Mouse (Mus musculus): Measurements from ENCODE around the gene Xpc. TPM values are rescaled to one million over a fixed set of nuclear protein-coding genes. Genes with fewer than 3 reads are reported as not detected.
"Not testable (repeated sequence)": the region's sequence is repeated elsewhere in the genome, so short reads cannot be mapped to it uniquely, and the experiment has no call there.

Gene Xpc
- polyA plus RNA-seq, 1 experiment from 2014 or later, result 20.6 TPM

- 95% methylated on average over 15 of the region's 15 CpGs for WGBS
- Histone ChIP-seq H3K36me3 (replicated peaks) (peaks cover 74% of the 10 kb centered on the region; the same call in 1 of the 2 replicates), H3K4me1 (no peaks in the 10 kb centered on the region), H3K27ac (no peak overlapping the region), H3K4me2 (no peak overlapping the region), H3K4me3 (no peak overlapping the region), H3K27me3 (replicated peaks) (no peaks in the 10 kb centered on the region), H3K9me3 (no peaks in the 10 kb centered on the region), H3K9ac (no peak overlapping the region)
- ATAC-seq (replicated peaks), result no peak
These were observed 28.8 kb downstream of the Xpc start for GRCm38 (mm10) chr6:91486736-91487453.

DNA sequence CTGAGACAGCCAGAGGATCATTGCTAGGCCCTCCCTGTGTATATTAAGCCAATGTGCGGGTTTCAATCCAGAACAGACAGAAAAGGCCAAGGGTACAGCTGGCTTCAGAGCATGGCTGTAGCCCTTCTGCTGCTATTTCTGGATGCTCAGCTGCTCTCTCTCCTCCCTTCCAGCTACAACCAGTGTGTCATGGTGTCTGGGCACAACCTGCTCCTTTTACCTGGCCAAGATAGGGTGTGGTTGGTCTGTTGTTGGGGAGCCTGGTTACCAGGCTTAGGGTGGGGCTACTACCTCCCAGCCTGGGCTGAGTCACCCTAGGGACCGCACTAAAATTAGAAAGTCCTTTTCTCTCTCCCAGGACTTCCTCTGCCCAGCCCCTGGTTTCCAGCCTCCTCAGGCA lies 32.3 kb downstream of the Xpc start:
- Histone ChIP-seq H3K9ac (no peak overlapping the region), H3K4me1 (no peaks in the 10 kb centered on the region), H3K9me3 (no peaks in the 10 kb centered on the region), H3K27me3 (replicated peaks) (no peaks in the 10 kb centered on the region), H3K36me3 (replicated peaks) (peaks cover 84% of the 10 kb centered on the region), H3K27ac (no peak overlapping the region), H3K4me3 (no peak overlapping the region), H3K4me2 (no peak overlapping the region)
- WGBS, result 98% methylated on average over 2 of the region's 2 CpGs
- ATAC-seq (replicated peaks), result no peak

GRCm38 (mm10) chr6:91476541-91476940 lies 39.1 kb downstream of the Xpc start:
- no peak for ATAC-seq (replicated peaks)
- Histone ChIP-seq H3K9ac (no peak overlapping the region), H3K4me3 (no peak overlapping the region), H3K4me2 (no peak overlapping the region), H3K4me1 (peaks cover 20% of the 10 kb centered on the region), H3K36me3 (replicated peaks) (peaks cover 34% of the 10 kb centered on the region), H3K27me3 (replicated peaks) (no peaks in the 10 kb centered on the region), H3K27ac (no peak overlapping the region), H3K9me3 (no peaks in the 10 kb centered on the region)
- WGBS, result 95% methylated on average over 2 of the region's 2 CpGs

DNA sequence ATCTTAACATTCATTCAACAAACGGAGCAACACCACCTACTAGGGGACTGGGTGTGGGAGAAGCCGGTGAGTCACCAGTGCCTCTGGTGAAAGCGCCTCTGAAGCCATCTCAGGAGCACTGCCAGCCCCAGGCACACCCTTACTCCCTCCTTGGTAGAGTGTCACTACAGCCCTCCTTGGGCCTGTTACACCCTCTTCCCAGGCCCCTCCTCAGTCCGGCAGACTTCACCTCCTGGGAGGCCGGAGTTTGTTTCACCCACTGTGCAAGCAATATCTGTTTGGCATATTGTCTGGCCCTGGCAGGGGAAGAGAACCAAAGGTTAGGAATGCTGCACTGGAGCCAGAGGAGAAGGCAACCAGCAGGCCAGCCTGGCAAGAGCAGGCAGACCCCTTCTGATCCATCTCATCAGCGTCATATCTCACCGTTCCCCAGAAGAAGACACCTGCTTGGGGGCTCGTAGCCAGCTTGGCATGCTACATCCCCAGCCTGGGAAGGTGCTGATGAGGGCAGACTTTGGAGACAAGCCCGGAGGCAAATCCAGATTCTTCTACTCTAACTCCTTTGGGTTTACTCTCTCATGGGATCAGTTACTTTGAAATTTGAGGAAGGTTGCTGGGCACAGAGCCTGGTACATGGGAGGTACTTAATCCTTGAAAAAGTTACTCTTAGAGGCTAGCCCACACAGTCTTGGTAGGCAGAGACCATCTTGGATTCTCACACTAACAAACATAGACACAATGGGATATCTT lies 41.1 kb downstream of the Xpc start:
- ATAC-seq (replicated peaks), result no peak
- peaks cover 23% of the 10 kb centered on the region for H3K36me3 ChIP-seq (replicated peaks)
- peak overlapping the region; percentile 68 for H3K4me3 ChIP-seq
- no peaks in the 10 kb centered on the region for H3K27me3 ChIP-seq (replicated peaks)
- 59% methylated on average over 9 of the region's 9 CpGs for WGBS
- peak overlapping the region; percentile 71 for H3K9ac ChIP-seq
- peaks cover 20% of the 10 kb centered on the region for H3K4me1 ChIP-seq
- H3K9me3 ChIP-seq, result no peaks in the 10 kb centered on the region
- peak overlapping the region; percentile 88 for H3K4me2 ChIP-seq
- H3K27ac ChIP-seq, result no peak overlapping the region

DNA sequence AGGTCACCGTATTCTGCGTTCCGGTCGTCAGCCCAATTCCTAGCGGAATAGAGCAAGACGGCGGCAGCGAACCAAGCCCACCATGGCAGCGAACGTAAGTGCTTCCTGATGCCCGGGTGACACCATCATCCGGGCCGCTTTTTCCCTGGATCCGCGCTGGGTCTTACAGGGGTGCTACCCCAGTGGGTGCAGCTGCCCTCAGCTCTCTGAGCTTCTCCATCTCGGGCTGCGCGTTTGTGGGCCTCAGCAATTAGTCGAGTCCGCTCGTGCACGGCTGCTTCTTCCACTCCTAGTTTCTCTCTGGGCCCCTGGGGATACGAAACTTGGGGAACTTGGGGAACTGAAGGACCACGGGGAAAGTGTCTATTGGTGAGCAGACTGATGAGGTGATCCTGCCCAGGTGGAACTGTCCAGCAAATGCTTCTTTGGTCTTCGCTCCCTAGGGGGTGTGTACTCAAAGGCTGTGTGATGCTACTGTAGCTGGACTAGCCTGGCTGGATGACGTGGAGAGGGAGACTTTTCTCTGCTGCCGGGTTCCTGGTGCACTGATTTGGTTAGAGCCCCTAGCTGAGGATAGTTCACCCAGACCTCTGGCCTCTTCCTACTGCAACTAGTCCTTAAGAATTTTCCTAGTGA lies 41.8 kb downstream of the Xpc start:
- H3K4me1 ChIP-seq, result peaks cover 20% of the 10 kb centered on the region
- ATAC-seq (replicated peaks), result peak; percentile 59
- peaks cover 16% of the 10 kb centered on the region for H3K36me3 ChIP-seq (replicated peaks)
- H3K9me3 ChIP-seq, result no peaks in the 10 kb centered on the region
- peak overlapping the region; percentile 88 for H3K4me2 ChIP-seq
- H3K9ac ChIP-seq, result peak overlapping the region; percentile 71
- WGBS, result 1% methylated on average over 27 of the region's 27 CpGs
- H3K27ac ChIP-seq, result peak overlapping the region; percentile 26; the same call in 1 of the 2 replicates
- H3K4me3 ChIP-seq, result peak overlapping the region; percentile 68
- no peaks in the 10 kb centered on the region for H3K27me3 ChIP-seq (replicated peaks)

DNA sequence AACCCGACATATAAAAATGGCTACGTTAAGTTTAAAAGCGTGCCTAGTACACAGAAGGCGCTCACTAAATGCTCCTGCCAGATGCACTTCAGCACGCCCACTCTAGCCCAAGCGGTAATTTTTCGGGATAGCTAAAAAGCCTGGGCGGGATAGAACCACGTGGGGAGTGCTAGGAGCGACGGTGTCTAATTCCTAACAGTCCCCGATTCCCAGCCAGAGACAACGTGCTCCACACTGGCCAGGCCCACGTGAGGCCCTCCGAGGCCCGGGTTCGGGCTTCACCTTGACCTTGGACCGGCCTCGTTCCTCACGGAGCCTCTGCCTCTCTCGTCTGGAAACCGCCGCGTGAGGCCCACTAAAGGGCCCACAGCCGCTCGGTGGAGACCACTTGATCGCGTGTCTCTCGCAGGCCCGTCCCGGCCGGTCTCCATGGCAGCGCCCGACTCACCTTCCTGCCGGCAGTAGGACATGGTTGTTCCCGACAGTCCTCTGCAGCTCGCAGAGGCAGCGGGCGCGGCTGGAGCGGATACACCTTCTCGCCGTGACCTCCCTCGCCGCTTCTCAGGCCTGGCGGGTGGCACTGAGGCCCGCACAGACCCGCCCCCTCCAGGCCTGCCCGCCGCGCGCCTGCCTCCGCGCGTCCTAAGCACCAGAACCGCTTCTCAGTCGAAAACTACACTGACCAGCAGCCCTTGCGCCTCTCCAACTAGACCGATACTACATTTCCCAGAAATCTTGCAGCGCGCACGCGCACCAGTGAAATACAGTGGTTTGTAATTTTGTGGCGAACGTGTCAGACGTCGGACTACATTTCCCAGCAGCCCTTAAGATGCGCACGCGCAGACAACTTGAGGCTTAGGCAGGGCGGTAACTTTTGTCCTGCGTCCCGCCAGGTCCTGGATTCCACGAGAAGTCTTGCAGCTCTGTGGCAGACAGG lies 42.6 kb downstream of the Xpc start, which contains the start of the genes Chchd4 and Tmem43:
Gene Chchd4, minus strand, starts transcription at position 679 of the 937 bp plus-strand sequence.
Gene Tmem43, plus strand, starts transcription at position 836 of the 937 bp plus-strand sequence.
- H3K9me3 ChIP-seq, result no peaks in the 10 kb centered on the region
- H3K27me3 ChIP-seq (replicated peaks), result no peaks in the 10 kb centered on the region
- WGBS, result under 1% methylated on average over 74 of the region's 74 CpGs
- peak within 1 kb of the TSS; percentile 68 for H3K4me3 ChIP-seq
- peak within 1 kb of the TSS; percentile 88 for H3K4me2 ChIP-seq
- H3K9ac ChIP-seq, result peak within 1 kb of the TSS; percentile 71
- H3K36me3 ChIP-seq (replicated peaks), result peaks cover 9% of the 10 kb centered on the region
- H3K27ac ChIP-seq, result peak within 1 kb of the TSS; percentile 77
- ATAC-seq (replicated peaks), result peak; percentile 96
- peaks cover 20% of the 10 kb centered on the region for H3K4me1 ChIP-seq

- H3K36me3 ChIP-seq (replicated peaks), result peaks cover 4% of the 10 kb centered on the region
- H3K9me3 ChIP-seq, result no peaks in the 10 kb centered on the region
- no peaks in the 10 kb centered on the region for H3K27me3 ChIP-seq (replicated peaks)
- H3K4me2 ChIP-seq, result peak overlapping the region; percentile 59
- WGBS, result 29% methylated on average over 6 of the region's 6 CpGs
- peak overlapping the region; percentile 68 for H3K4me3 ChIP-seq
- H3K9ac ChIP-seq, result peak overlapping the region; percentile 67
- H3K4me1 ChIP-seq, result peaks cover 20% of the 10 kb centered on the region
- peak overlapping the region; percentile 77; the same call in 1 of the 2 replicates for H3K27ac ChIP-seq
- ATAC-seq (replicated peaks), result no peak
These were observed 43.4 kb downstream of the Xpc start for GRCm38 (mm10) chr6:91472319-91472718.

DNA sequence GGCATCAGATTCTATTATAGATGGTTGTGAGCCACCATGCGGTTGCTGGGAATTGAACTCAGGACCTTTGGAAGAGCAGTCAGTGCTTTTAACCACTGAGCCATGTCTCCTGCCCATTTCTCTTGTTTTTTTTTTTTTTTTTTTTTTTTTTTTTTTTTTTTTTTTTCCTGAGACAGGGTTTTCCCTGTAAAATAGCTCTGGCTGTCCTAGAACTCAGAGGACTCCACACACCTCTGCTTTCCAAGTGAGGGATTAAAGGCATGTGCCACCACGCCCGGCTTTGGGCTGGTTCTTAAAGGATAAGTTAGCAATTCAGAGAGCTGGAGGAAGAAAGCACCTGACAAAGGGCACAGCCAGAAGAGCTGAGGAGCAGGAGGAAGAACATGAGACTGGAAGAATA lies 44.3 kb downstream of the Xpc start:
- ATAC-seq (replicated peaks); H3K36me3 ChIP-seq (replicated peaks); H3K27ac ChIP-seq; H3K9me3 ChIP-seq; H3K4me2 ChIP-seq; H3K4me3 ChIP-seq; H3K27me3 ChIP-seq (replicated peaks); H3K9ac ChIP-seq: not testable (repeated sequence)
- H3K4me1 ChIP-seq, result peaks cover 20% of the 10 kb centered on the region
- 91% methylated on average over 3 of the region's 3 CpGs for WGBS

GRCm38 (mm10) chr6:91470712-91471111 lies 45.0 kb downstream of the Xpc start:
- Histone ChIP-seq H3K4me1 (peaks cover 20% of the 10 kb centered on the region), H3K9ac (no peak overlapping the region), H3K4me2 (no peak overlapping the region), H3K36me3 (replicated peaks) (peaks cover 8% of the 10 kb centered on the region), H3K27me3 (replicated peaks) (no peaks in the 10 kb centered on the region), H3K27ac (no peak overlapping the region), H3K4me3 (no peak overlapping the region), H3K9me3 (no peaks in the 10 kb centered on the region)
- no peak for ATAC-seq (replicated peaks)
- WGBS, result 93% methylated on average over 2 of the region's 2 CpGs

GRCm38 (mm10) chr6:91467106-91467505 lies 48.6 kb downstream of the Xpc start:
- Histone ChIP-seq H3K36me3 (replicated peaks) (peaks cover 22% of the 10 kb centered on the region), H3K9ac (no peak overlapping the region), H3K4me3 (no peak overlapping the region), H3K27ac (no peak overlapping the region), H3K4me1 (peaks cover 4% of the 10 kb centered on the region), H3K4me2 (no peak overlapping the region), H3K27me3 (replicated peaks) (no peaks in the 10 kb centered on the region), H3K9me3 (no peaks in the 10 kb centered on the region)
- no peak for ATAC-seq (replicated peaks)
- 86% methylated on average over 1 of the region's 1 CpGs for WGBS

DNA sequence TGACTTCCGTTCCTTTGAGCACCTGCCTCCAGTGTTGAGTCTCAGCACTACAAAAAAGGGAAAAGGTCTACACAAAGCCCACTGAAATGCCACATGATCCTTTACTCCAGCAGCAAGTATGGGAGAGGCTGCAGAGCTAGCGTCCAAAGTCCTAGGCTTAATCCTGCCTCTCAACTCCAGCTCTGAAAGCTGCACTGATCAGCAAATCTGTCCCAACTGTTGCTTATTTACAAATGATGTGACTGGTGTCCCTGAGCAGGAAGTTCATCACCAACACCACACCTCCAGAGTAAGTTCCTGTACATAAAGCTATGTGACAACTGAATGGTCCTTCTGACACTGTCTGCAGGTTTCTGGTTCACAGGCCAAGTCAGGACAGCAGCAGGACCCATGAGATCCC lies 49.9 kb downstream of the Xpc start:
- no peak overlapping the region for H3K4me3 ChIP-seq
- H3K4me1 ChIP-seq, result no peaks in the 10 kb centered on the region
- H3K4me2 ChIP-seq, result no peak overlapping the region
- WGBS, result 93% methylated on average over 2 of the region's 2 CpGs
- H3K27me3 ChIP-seq (replicated peaks), result no peaks in the 10 kb centered on the region
- no peak overlapping the region for H3K27ac ChIP-seq
- ATAC-seq (replicated peaks), result no peak
- H3K9me3 ChIP-seq, result no peaks in the 10 kb centered on the region
- H3K9ac ChIP-seq, result no peak overlapping the region
- H3K36me3 ChIP-seq (replicated peaks), result peaks cover 22% of the 10 kb centered on the region
